Mouse (Mus musculus) MEL (cell line): ENCODE measurements at regions not wholly inside any gene's neighbourhood (a gene's known extent, or its start where the extent isn't known, plus 50 kb on each side); places are given as distances from the start of the nearest gene placed in this dataset.

Experiments used
- DNase-seq: peaks from one replicate; pipeline ENCODE4 v3.0.0; 2011; ENCODE audit warnings: low read depth, low spot score
- H3K27ac ChIP-seq: 2 replicates; pipeline ENCODE4 v1.5.1; 2012; ENCODE audit warnings: low read depth, mild to moderate bottlenecking, control low read depth, low read length, moderate library complexity; ENCODE audit not compliant: control insufficient read depth
- H3K27me3 ChIP-seq, 2 experiments: fragments of 150-350 bp in 1 of 2; sonication (generic) in 1 of 2; 2 replicates each; pipeline ENCODE4 v1.6.1; 2012; ENCODE audit warnings: low read length in 2 of 2, mild to moderate bottlenecking in 2 of 2, improper control_type of control experiment in 1 of 2, moderate library complexity in 1 of 2; ENCODE audit not compliant: insufficient read depth in 2 of 2, control insufficient read depth in 1 of 2
- H3K36me3 ChIP-seq, 2 experiments: 2 replicates each; pipeline ENCODE4 v1.6.1; 2012 to 2014; ENCODE audit warnings: low read length in 2 of 2, improper control_type of control experiment in 1 of 2, inconsistent platforms in 1 of 2, mild to moderate bottlenecking in 1 of 2; ENCODE audit not compliant: insufficient read depth in 2 of 2, control insufficient read depth in 1 of 2
- H3K4me1 ChIP-seq, 2 experiments: fragments of 150-350 bp in 1 of 2; sonication (generic) in 1 of 2; 2 replicates each; pipeline ENCODE4 v1.6.1; 2012; ENCODE audit warnings: low read length in 2 of 2, improper control_type of control experiment in 1 of 2, mild to moderate bottlenecking in 1 of 2; ENCODE audit not compliant: insufficient read depth in 2 of 2, control insufficient read depth in 1 of 2
- H3K4me3 ChIP-seq, 2 experiments: fragments of 150-350 bp in 1 of 2; sonication (generic) in 1 of 2; 2 replicates each; pipeline ENCODE4 v1.5.1; 2012; ENCODE audit warnings: low read depth in 2 of 2, low read length in 2 of 2, mild to moderate bottlenecking in 2 of 2, moderate library complexity in 2 of 2, control low read depth in 1 of 2, improper control_type of control experiment in 1 of 2; ENCODE audit not compliant: control insufficient read depth in 1 of 2, insufficient read depth in 1 of 2
- H3K79me2 ChIP-seq: 2 replicates; pipeline ENCODE4 v1.6.1; 2012; ENCODE audit warnings: mild to moderate bottlenecking, low read length, moderate library complexity; ENCODE audit not compliant: control insufficient read depth, poor library complexity, insufficient read depth
- H3K9ac ChIP-seq: 2 replicates; pipeline ENCODE4 v1.6.1; 2012; ENCODE audit warnings: low read depth, mild to moderate bottlenecking, control low read depth, low read length, moderate library complexity; ENCODE audit not compliant: control insufficient read depth, poor library complexity, severe bottlenecking
- H3K9me3 ChIP-seq: fragments of 150-350 bp; sonication (generic); replicated peaks from 2 replicates; pipeline ENCODE4 v1.6.1; 2012; ENCODE audit warnings: mild to moderate bottlenecking, low read length, improper control_type of control experiment, moderate library complexity; ENCODE audit not compliant: insufficient read depth
- BHLHE40 ChIP-seq: IDR thresholded peaks from 2 replicates; pipeline ENCODE4 v1.6.1; 2012; ENCODE audit warnings: low read depth, mild to moderate bottlenecking, inconsistent platforms, low read length, improper control_type of control experiment, borderline replicate concordance
- CHD1 ChIP-seq: IDR thresholded peaks from 2 replicates; pipeline ENCODE4 v1.6.1; 2012; ENCODE audit warnings: low read depth, mild to moderate bottlenecking, inconsistent platforms, low read length, improper control_type of control experiment
- E2F4 ChIP-seq: IDR thresholded peaks from 2 replicates; pipeline ENCODE4 v1.6.1; 2011; ENCODE audit warnings: low read depth, low read length, improper control_type of control experiment, borderline replicate concordance
- ELF1 ChIP-seq: IDR thresholded peaks from 2 replicates; pipeline ENCODE4 v1.6.1; 2014; ENCODE audit warnings: low read depth, mild to moderate bottlenecking, inconsistent platforms, low read length, improper control_type of control experiment, moderate library complexity
- EP300 ChIP-seq, 2 experiments: IDR thresholded peaks; 2 replicates each; pipeline ENCODE4 v1.6.1; 2011; ENCODE audit warnings: improper control_type of control experiment in 2 of 2, low read length in 2 of 2, low read depth in 1 of 2, mild to moderate bottlenecking in 1 of 2
- HCFC1 ChIP-seq: IDR thresholded peaks from 2 replicates; pipeline ENCODE4 v1.6.1; 2012; ENCODE audit warnings: low read depth, mild to moderate bottlenecking, inconsistent platforms, low read length, improper control_type of control experiment, moderate library complexity
- MAFK ChIP-seq: IDR thresholded peaks from 2 replicates; pipeline ENCODE4 v1.6.1; 2011; ENCODE audit warnings: low read depth, mild to moderate bottlenecking, low read length, improper control_type of control experiment, borderline replicate concordance
- MAZ ChIP-seq: IDR thresholded peaks from 2 replicates; pipeline ENCODE4 v1.6.1; 2012; ENCODE audit warnings: low read depth, mild to moderate bottlenecking, inconsistent platforms, low read length, improper control_type of control experiment
- MEF2A ChIP-seq: IDR thresholded peaks from 2 replicates; pipeline ENCODE4 v1.6.1; 2014; ENCODE audit warnings: low read depth, mild to moderate bottlenecking, inconsistent platforms, low read length, improper control_type of control experiment; ENCODE audit not compliant: poor library complexity, insufficient replicate concordance, severe bottlenecking; ENCODE audit errors: extremely low read depth
- MYB ChIP-seq: IDR thresholded peaks from 2 replicates; pipeline ENCODE4 v1.6.1; 2011; ENCODE audit warnings: mild to moderate bottlenecking, low read depth, low read length, improper control_type of control experiment
- MYC ChIP-seq: IDR thresholded peaks from 2 replicates; pipeline ENCODE4 v1.6.1; 2011; ENCODE audit warnings: low read depth, mild to moderate bottlenecking, low read length, improper control_type of control experiment, moderate library complexity
- NELFE ChIP-seq: IDR thresholded peaks from 2 replicates; pipeline ENCODE4 v1.6.1; 2011; ENCODE audit warnings: low read depth, low read length, improper control_type of control experiment
- NRF1 ChIP-seq: IDR thresholded peaks from 2 replicates; pipeline ENCODE4 v1.6.1; 2014; ENCODE audit warnings: low read depth, mild to moderate bottlenecking, inconsistent platforms, low read length, improper control_type of control experiment, moderate library complexity; ENCODE audit not compliant: poor library complexity, insufficient read depth, severe bottlenecking
- POLR2A ChIP-seq, 2 experiments: IDR thresholded peaks; 2 replicates each; pipeline ENCODE4 v1.6.1; 2011 to 2012; ENCODE audit warnings: low read length in 2 of 2, mild to moderate bottlenecking in 2 of 2, control low read depth in 1 of 2, improper control_type of control experiment in 1 of 2, low read depth in 1 of 2, moderate library complexity in 1 of 2; ENCODE audit not compliant: control insufficient read depth in 1 of 2, insufficient read depth in 1 of 2, poor library complexity in 1 of 2
- SIN3A ChIP-seq: IDR thresholded peaks from 2 replicates; pipeline ENCODE4 v1.6.1; 2012; ENCODE audit warnings: low read length, improper control_type of control experiment, inconsistent platforms
- UBTF ChIP-seq: IDR thresholded peaks from 2 replicates; pipeline ENCODE4 v1.6.1; 2012; ENCODE audit warnings: low read depth, mild to moderate bottlenecking, inconsistent platforms, low read length, improper control_type of control experiment, moderate library complexity, borderline replicate concordance; ENCODE audit not compliant: insufficient read depth
- ZC3H11A ChIP-seq: IDR thresholded peaks from 2 replicates; pipeline ENCODE4 v1.6.1; 2012; ENCODE audit warnings: low read depth, mild to moderate bottlenecking, inconsistent platforms, low read length, improper control_type of control experiment
- ZNF384 ChIP-seq: IDR thresholded peaks from 2 replicates; pipeline ENCODE4 v1.6.1; 2012; ENCODE audit warnings: low read depth, mild to moderate bottlenecking, inconsistent platforms, low read length, improper control_type of control experiment

DNA sequence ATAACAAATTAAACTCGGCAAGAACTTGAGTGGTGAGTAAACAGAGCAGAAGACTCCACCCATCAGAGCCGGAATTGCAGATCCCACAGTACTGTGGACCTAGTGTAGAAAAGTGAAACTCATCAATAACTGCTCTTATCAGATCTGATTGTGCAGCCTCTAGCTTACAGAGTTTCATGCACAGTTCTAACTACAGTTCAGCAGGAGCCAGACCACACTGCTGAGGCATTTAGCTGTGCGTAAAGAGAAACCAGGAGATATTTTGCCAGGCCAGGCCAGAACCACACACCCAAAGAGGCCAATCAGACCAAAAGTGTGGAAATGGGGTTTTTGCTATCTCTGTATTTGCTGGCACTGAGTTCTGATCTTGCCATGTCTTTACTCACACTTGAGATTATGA is 71.9 kb upstream of the Ptgfr start:
- no peaks in the 10 kb centered on the region for H3K36me3 ChIP-seq
- no peaks in the 10 kb centered on the region for H3K79me2 ChIP-seq
- no peak for DNase-seq
- H3K9me3 ChIP-seq: no peaks in the 10 kb centered on the region
- H3K9ac ChIP-seq: no peak overlapping the region
- H3K27me3 ChIP-seq: no peaks in the 10 kb centered on the region
- no peak overlapping the region for H3K27ac ChIP-seq
- TF ChIP-seq EP300 (IDR thresholded peaks at IDR 0.05; ENCODE audit: low read depth in 1 of 2, low read length in 2 of 2) (no peak), NELFE (no peak), MEF2A (no peak), ZNF384 (no peak), MAZ (no peak), ELF1 (no peak), SIN3A (no peak), NRF1 (no peak), POLR2A (IDR thresholded peaks at IDR 0.05; ENCODE audit: control insufficient read depth in 1 of 2, insufficient read depth in 1 of 2, low read depth in 1 of 2, low read length in 2 of 2, poor library complexity in 1 of 2) (no peak), HCFC1 (no peak), CHD1 (no peak), E2F4 (no peak), MAFK (no peak), UBTF (no peak), MYB (no peak), MYC (no peak), BHLHE40 (no peak), ZC3H11A (no peak)
- TF ChIP-seq, all 39 proteins: peak for 0
- H3K4me3 ChIP-seq: no peak overlapping the region
- H3K4me1 ChIP-seq: no peaks in the 10 kb centered on the region

DNA sequence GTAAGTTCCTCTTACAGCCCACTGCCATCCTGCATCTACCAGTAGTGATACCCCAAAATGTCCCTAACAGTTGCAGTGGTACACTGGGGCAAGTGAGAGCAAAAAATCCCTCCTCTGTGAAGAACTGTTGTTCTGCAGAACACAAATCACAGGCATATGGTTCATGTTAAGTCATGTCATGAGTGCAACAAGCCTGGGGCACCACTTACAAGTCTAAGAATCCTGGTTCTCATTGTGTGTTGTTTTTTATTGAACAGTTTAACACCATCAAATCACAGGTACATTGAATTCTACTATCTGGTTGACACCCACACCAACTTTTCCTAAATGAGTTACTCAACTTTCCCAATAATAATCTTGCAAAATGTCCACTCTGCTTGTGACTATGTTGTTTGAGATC is 71.5 kb upstream of the Ptgfr start:
- no peaks in the 10 kb centered on the region for H3K36me3 ChIP-seq
- H3K27ac ChIP-seq: no peak overlapping the region
- no peak overlapping the region for H3K9ac ChIP-seq
- TF ChIP-seq ZNF384: no peak
- no peaks in the 10 kb centered on the region for H3K27me3 ChIP-seq
- H3K4me3 ChIP-seq: no peak overlapping the region
- DNase-seq: no peak
- no peaks in the 10 kb centered on the region for H3K4me1 ChIP-seq
- no peaks in the 10 kb centered on the region for H3K9me3 ChIP-seq
- H3K79me2 ChIP-seq: no peaks in the 10 kb centered on the region
